Mouse (Mus musculus) limb, embryonic 10.5 days (tissue): Measurements from ENCODE around the gene Gpd2. TPM values are rescaled to one million over a fixed set of nuclear protein-coding genes. Genes with fewer than 3 reads are reported as not detected.

ENCODE experiments used
- DNase-seq: peaks from one replicate; pipeline ENCODE4 v3.0.0-alpha.2; 2017; ENCODE audit warnings: low spot score
- H3K27ac ChIP-seq: fragments of 300-500 bp; sonication (generic); 2 replicates; pipeline ENCODE4 v1.5.1; 2016; ENCODE audit warnings: mild to moderate bottlenecking
- H3K27me3 ChIP-seq: fragments of 300-500 bp; sonication (generic); 2 replicates; pipeline ENCODE4 v1.6.1; 2016; ENCODE audit warnings: low read depth, mild to moderate bottlenecking; ENCODE audit not compliant: poor library complexity, severe bottlenecking
- H3K36me3 ChIP-seq: fragments of 300-500 bp; sonication (generic); 2 replicates; pipeline ENCODE4 v1.6.1; 2016; ENCODE audit warnings: mild to moderate bottlenecking, moderate library complexity
- H3K4me1 ChIP-seq: fragments of 300-500 bp; sonication (generic); 2 replicates; pipeline ENCODE4 v1.6.1; 2016
- H3K4me3 ChIP-seq: fragments of 300-500 bp; sonication (generic); 2 replicates; pipeline ENCODE4 v1.5.1; 2016; ENCODE audit warnings: mild to moderate bottlenecking, moderate library complexity
- H3K9me3 ChIP-seq: fragments of 300-500 bp; sonication (generic); replicated peaks from 2 replicates; pipeline ENCODE4 v1.6.1; 2016; ENCODE audit warnings: mild to moderate bottlenecking
- WGBS: fragments of 180-500 bp; shearing (Covaris S2); methylation state at CpG from one replicate; pipeline ENCODE4 v1.1.7; 2016; 5-methylcytosine and 5-hydroxymethylcytosine counted together
- polyA plus RNA-seq: library from polyadenylated mRNA; unstranded; fragments of >200 nt; fragmentation: Nextera tagmentation; extraction: Ambion mirVana; gene quantifications from 2 replicates; pipeline ENCODE4 v1.2.1, GENCODE M21; 2016

Gpd2 gene
- 22.5 and 23.7 TPM in 2 replicates for polyA plus RNA-seq

DNA sequence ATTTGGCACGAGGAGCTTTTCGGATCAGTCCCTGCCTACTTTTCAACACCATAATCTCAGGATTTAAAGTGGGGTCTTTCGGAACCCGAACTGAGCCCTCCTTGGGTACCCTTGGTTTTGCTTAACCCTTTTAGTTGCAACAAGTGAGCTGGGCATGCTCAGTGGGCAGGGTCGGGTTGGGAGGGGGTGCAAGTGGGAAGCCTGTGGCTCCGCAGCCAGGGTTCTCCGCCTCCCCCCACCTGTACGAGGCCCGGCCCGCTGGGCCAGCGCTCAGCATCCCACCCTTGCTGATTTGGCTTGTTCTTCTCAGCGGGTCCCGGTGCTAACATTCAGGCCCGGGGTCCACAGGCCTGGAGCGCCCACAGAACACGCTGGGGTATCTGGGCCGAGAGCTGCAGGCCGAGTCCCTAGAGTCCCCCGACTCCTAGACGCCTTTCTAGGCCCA lies at the start of gene Gpd2:
Gene Gpd2, plus strand, starts transcription at position 161 of the 445 bp plus-strand sequence.
- WGBS = 5% methylated on average over 20 of the region's 20 CpGs
- H3K4me1 ChIP-seq = peaks cover 18% of the 10 kb centered on the region
- H3K27ac ChIP-seq = peak within 1 kb of the TSS; percentile 93
- H3K9me3 ChIP-seq = no peaks in the 10 kb centered on the region
- DNase-seq = no peak
- no peaks in the 10 kb centered on the region for H3K36me3 ChIP-seq
- H3K4me3 ChIP-seq = peak within 1 kb of the TSS; percentile 80
- H3K27me3 ChIP-seq = no peaks in the 10 kb centered on the region

DNA sequence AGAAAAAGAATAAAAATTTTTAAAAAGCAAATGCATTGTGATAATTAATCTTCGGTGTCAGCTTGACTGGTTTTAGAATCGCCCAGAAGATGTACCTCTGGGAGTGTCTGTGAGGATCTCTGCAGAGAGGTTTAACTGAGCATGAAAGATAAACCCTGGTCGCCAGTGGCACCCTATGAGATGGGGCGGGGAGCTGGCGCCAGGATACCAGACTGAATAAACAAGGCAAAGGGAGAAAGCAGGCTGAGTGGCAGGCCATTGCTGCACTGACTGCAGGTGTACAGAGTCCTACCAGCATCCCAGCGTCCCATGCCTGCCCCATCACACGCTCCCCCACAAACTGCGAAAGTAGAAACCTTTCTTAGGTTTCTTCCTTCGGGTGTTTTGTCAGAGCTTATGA lies 49.2 kb upstream of the Gpd2 start:
- no peaks in the 10 kb centered on the region for H3K9me3 ChIP-seq
- DNase-seq = no peak
- peaks cover 7% of the 10 kb centered on the region; the same call in 1 of the 2 replicates for H3K4me1 ChIP-seq
- H3K4me3 ChIP-seq = no peak overlapping the region
- H3K27me3 ChIP-seq = no peaks in the 10 kb centered on the region
- no peak overlapping the region for H3K27ac ChIP-seq
- 69% methylated on average over 9 of the region's 9 CpGs for WGBS
- no peaks in the 10 kb centered on the region for H3K36me3 ChIP-seq

DNA sequence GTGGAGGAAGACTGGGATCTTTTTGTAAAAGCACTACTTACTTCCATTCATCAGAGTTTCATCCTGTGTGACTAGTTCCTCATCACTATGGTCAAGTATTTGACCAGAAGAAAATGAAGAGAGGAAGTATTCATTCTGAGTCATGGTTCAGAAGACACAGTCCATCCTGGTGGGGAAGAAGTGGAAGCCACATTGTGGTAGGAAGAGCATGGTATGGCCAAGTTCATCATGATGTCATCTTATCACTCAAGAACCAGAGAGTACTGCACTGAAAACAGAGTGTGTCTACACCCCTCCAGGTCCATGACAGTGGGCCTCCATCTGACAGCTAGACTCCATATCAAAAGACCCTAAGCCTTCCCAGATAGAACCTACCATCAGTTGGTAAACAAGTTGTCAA lies 46.6 kb upstream of the Gpd2 start:
- no peaks in the 10 kb centered on the region for H3K27me3 ChIP-seq
- no peaks in the 10 kb centered on the region for H3K4me1 ChIP-seq
- H3K9me3 ChIP-seq = no peaks in the 10 kb centered on the region
- no peaks in the 10 kb centered on the region for H3K36me3 ChIP-seq
- DNase-seq = no peak
- no peak overlapping the region for H3K27ac ChIP-seq
- H3K4me3 ChIP-seq = no peak overlapping the region

- Histone ChIP-seq H3K4me3 (no peak overlapping the region), H3K4me1 (no peaks in the 10 kb centered on the region), H3K36me3 (no peaks in the 10 kb centered on the region), H3K27ac (no peak overlapping the region), H3K9me3 (no peaks in the 10 kb centered on the region), H3K27me3 (no peaks in the 10 kb centered on the region)
- DNase-seq = no peak
- WGBS = 90% methylated on average over 3 of the region's 3 CpGs
These were observed 38.4 kb upstream of the Gpd2 start for GRCm38 (mm10) chr2:57199046-57199445.

DNA sequence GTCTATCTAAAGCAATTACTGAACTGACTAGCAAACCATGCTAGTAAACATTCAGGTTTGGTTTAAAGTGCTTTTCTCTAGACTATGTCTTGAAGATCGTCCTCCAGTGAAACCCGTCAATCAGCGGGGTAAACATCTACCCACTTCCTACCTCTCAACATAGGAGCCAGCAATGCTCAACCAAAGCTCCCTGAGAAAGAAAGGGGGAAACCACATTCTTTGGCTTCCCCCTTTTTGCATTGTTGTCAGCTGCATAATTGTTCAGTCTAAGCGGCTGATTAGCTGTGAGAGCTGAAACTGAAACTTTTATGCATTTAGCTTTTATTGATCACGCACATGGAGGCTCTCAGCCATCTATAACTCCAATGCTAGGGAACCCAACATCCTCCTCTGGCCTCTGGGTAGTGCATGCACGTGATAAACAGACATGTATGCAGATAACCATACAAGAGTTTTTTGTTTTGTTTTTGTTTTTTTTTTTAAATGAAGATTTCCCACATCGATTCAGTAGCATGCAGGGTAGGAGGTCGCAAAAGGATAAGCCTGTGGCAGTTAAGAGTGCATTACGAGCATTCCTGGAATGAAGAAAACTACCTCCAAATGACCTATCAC lies 28.9 kb upstream of the Gpd2 start:
- WGBS = 93% methylated on average over 9 of the region's 9 CpGs
- no peak for DNase-seq
- Histone ChIP-seq H3K36me3 (no peaks in the 10 kb centered on the region), H3K4me3 (no peak overlapping the region), H3K27me3 (no peaks in the 10 kb centered on the region), H3K9me3 (no peaks in the 10 kb centered on the region), H3K4me1 (peaks cover 11% of the 10 kb centered on the region), H3K27ac (no peak overlapping the region)

GRCm38 (mm10) chr2:57211049-57212001 lies 26.1 kb upstream of the Gpd2 start:
- WGBS = 65% methylated on average over 9 of the region's 9 CpGs
- Histone ChIP-seq H3K27ac (no peak overlapping the region), H3K4me3 (no peak overlapping the region), H3K9me3 (no peaks in the 10 kb centered on the region), H3K36me3 (no peaks in the 10 kb centered on the region), H3K27me3 (no peaks in the 10 kb centered on the region), H3K4me1 (peaks cover 11% of the 10 kb centered on the region)
- DNase-seq = no peak

DNA sequence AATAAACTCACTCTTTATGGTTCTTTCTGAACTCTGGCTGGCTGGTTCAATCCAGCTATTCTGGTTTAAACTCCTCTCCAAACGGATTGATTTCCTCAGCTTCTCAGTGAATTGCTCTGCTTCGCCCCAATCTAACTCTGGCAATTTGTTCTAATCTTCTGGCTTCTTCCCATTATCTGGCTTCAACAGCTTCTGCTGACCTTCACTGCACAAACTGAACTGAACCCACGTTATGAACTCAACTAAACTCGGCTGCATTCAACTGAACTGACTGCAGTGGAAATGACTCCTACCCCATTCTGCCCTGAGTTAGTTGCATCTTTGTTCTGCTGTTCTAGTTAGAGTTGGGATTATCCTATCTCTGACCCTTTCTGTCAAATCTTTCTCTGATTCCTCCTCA lies 24.1 kb upstream of the Gpd2 start:
- H3K27me3 ChIP-seq = no peaks in the 10 kb centered on the region
- no peaks in the 10 kb centered on the region for H3K36me3 ChIP-seq
- no peak for DNase-seq
- peaks cover 11% of the 10 kb centered on the region for H3K4me1 ChIP-seq
- H3K27ac ChIP-seq = no peak overlapping the region
- WGBS = 93% methylated on average over 4 of the region's 4 CpGs
- no peak overlapping the region for H3K4me3 ChIP-seq
- H3K9me3 ChIP-seq = no peaks in the 10 kb centered on the region

DNA sequence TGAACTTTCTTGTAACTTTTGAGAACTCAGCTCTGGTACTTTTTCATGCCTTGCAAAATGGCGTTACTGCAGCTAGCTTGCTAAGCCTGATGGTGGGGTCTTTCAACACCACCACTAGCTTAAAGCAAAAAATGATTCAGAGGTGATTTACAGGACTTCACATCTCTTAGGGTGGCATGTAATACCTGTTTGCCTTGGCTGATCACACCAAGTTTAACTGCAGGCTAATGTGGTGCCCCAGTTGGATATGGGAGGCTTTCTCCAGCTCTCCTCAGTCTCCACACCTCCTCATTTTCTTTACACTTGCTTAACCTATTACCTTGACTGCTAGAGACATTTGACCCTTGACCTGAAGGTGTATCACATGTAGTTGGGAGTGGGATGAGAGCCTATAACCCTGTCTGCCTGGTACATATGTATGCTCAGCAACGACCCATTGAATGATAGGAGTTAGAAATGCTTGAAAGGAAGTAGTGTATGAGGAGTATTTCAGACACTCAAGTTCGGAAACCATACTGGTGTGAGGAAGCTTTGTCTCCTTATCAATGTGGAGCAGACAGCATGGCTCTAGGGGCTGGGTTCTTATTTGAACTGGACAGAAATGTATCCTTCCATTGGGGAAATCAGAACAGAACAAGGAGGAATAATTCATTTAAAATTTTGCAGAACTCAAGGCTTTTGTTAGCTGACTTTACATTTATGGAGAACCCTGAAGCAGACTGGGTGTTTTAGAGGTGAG lies 14.0 kb upstream of the Gpd2 start:
- Histone ChIP-seq H3K4me1 (no peaks in the 10 kb centered on the region), H3K27me3 (peaks cover 13% of the 10 kb centered on the region), H3K9me3 (no peaks in the 10 kb centered on the region), H3K27ac (no peak overlapping the region), H3K36me3 (no peaks in the 10 kb centered on the region), H3K4me3 (no peak overlapping the region)
- 70% methylated on average over 3 of the region's 3 CpGs for WGBS
- no peak for DNase-seq

DNA sequence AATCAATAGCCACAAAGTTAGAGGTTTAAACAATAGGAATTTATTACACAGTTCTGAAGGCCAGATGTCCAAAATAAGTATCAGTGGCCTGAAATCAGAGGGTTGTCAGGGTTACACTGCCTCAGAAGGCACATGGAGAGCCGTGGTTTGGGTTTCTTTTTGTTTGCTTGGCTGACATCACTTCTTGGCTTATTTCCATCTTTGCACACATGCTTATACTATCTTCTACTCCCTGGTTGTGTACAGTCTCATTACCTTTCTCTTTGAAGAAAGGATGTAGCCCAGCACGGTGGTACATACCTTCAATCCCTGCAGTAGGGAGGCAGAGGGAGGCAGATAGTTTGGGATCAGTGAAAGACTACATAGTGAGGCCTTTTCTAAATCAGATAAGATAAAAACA lies 12.2 kb upstream of the Gpd2 start:
- no peak for DNase-seq
- no peak overlapping the region for H3K4me3 ChIP-seq
- no peaks in the 10 kb centered on the region for H3K4me1 ChIP-seq
- H3K9me3 ChIP-seq = no peaks in the 10 kb centered on the region
- no peak overlapping the region for H3K27ac ChIP-seq
- peaks cover 13% of the 10 kb centered on the region for H3K27me3 ChIP-seq
- no peaks in the 10 kb centered on the region for H3K36me3 ChIP-seq
- 80% methylated on average over 2 of the region's 2 CpGs for WGBS

DNA sequence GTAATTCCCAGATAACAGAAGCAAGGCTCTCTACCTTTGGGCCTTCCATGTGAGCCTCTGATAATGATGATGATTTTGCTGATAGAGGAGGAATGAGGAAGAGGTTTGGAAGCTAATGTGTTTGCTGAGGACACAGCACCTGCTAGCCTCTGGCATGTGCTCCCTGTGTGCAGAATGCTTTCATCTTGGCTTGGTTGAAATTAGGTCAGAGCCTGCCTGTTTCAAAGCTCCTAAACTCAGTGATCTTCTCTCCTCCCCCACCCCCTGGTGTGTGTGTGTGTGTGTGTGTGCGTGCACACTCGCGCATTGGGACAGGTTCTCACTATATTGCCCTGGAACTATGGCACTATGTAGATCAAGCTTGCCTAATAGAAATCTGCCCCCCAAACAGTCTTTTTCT lies 10.0 kb upstream of the Gpd2 start:
- DNase-seq = no peak
- Histone ChIP-seq H3K27ac (no peak overlapping the region), H3K36me3 (no peaks in the 10 kb centered on the region), H3K27me3 (peaks cover 13% of the 10 kb centered on the region), H3K9me3 (no peaks in the 10 kb centered on the region), H3K4me3 (no peak overlapping the region), H3K4me1 (no peaks in the 10 kb centered on the region)
- WGBS = 95% methylated on average over 3 of the region's 3 CpGs

DNA sequence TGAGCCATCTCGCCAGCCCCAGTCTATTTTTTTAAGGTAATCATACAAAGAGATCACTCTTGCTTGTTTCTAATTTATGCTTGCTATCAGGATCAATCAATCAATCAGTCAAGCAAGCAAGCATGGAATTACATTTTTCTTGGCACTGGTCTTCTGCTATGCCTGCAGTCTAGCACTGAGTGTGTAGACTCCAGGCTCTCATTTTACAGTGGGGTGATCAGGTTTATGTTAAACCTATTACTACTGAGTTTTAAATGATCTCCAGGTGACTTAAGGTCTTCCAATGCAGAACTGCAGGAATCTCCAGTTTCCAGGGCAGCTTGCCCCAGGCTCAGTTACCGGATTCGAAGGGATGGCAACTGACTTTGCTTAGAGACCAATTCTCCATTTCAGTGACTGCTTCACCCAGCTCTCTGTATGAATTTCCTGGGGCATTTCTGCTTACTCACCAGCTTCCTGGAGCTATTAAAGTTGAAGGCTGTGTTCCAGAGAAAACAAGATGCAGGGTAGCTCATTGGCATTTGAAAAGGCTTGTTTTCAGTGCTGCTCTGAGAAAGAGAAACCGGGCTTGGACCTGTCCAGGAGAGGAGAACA lies 7.7 kb upstream of the Gpd2 start:
- Histone ChIP-seq H3K9me3 (no peaks in the 10 kb centered on the region), H3K4me3 (no peak overlapping the region), H3K27ac (no peak overlapping the region), H3K36me3 (no peaks in the 10 kb centered on the region), H3K27me3 (no peaks in the 10 kb centered on the region), H3K4me1 (no peaks in the 10 kb centered on the region)
- WGBS = 62% methylated on average over 4 of the region's 4 CpGs
- no peak for DNase-seq

DNA sequence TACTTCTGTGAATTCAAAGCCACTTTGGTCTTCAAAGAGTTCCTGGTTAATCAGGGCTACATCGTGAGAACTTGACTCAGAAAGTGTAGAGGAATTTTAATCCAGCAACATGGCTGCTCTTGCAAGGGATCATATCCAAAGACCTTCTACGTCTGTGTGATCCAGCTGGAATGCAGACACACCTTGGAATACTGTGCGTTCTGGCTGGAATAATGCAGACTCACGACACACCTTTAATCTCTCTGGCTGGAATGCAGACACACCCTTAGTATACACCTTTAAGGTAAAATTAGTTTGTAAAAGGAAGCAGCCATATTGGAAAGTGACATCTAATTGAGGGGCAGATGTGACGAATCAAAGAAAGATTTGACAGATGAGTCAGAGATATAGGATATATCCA lies 6.0 kb upstream of the Gpd2 start:
- no peaks in the 10 kb centered on the region for H3K36me3 ChIP-seq
- H3K27ac ChIP-seq = no peak overlapping the region
- H3K9me3 ChIP-seq = no peaks in the 10 kb centered on the region
- no peak for DNase-seq
- WGBS = 89% methylated on average over 5 of the region's 5 CpGs
- no peaks in the 10 kb centered on the region for H3K4me1 ChIP-seq
- H3K27me3 ChIP-seq = no peaks in the 10 kb centered on the region
- H3K4me3 ChIP-seq = no peak overlapping the region
